Mouse (Mus musculus): Measurements from ENCODE around the gene Tmprss5. TPM values are rescaled to one million over a fixed set of nuclear protein-coding genes. Genes with fewer than 3 reads are reported as not detected.

Tmprss5 gene
- polyA plus RNA-seq, 1 experiment: 0.85 TPM

GRCm38 (mm10) chr9:49076847-49077246 lies 4.2 kb upstream of the Tmprss5 start:
- Histone ChIP-seq H3K4me3 (ENCODE audit: low read depth, low read length) (no peak overlapping the region), H3K4me1 (ENCODE audit: control insufficient read depth, insufficient read depth, low read length) (no peaks in the 10 kb centered on the region), H3K9ac (ENCODE audit: low read depth, poor library complexity, severe bottlenecking) (no peak overlapping the region), H3K9me3 (replicated peaks; ENCODE audit: control insufficient read depth, insufficient read depth, low read length, poor library complexity, severe bottlenecking) (no peaks in the 10 kb centered on the region), H3K27ac (ENCODE audit: insufficient read depth, low read length) (no peak overlapping the region), H3K36me3 (ENCODE audit: control insufficient read depth, insufficient read depth, low read length, poor library complexity, severe bottlenecking) (peaks cover 35% of the 10 kb centered on the region), H3K27me3 (ENCODE audit: control insufficient read depth, insufficient read depth, low read length, poor library complexity, severe bottlenecking) (no peaks in the 10 kb centered on the region)
- TF ChIP-seq EP300 (IDR thresholded peaks at IDR 0.05; ENCODE audit: insufficient read depth, low read depth, low read length): no peak
- TF ChIP-seq POLR2A (IDR thresholded peaks at IDR 0.05; ENCODE audit: insufficient read depth, low read length): no peak
- no peak for TF ChIP-seq CTCF (IDR thresholded peaks at IDR 0.05; ENCODE audit: low read depth, low read length)

DNA sequence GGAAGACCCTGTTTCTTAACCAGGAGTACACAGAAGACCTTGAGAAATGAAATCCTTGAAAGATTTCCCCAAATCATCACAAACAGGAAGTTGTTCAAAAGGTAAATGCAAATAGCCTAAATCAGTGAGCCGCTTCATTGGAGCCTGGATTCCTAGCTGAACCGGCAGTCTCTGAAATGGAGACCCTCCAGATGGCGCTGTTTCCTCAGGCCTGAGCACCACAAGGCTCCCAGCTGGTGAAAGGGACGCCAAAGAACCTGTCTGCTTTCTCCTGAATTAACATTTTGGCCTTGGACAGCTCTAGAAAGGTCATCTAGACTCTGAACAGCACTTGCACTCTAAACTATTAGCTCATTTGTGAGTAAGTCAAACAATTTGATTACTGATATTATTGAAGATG lies 501 bp downstream of the Tmprss5 start:
- H3K4me1 ChIP-seq (ENCODE audit: control insufficient read depth, insufficient read depth, low read length): peaks cover 2% of the 10 kb centered on the region
- peak overlapping the region; percentile 30; the same call in 1 of the 2 replicates for H3K27ac ChIP-seq (ENCODE audit: insufficient read depth, low read length)
- no peaks in the 10 kb centered on the region for H3K27me3 ChIP-seq (ENCODE audit: control insufficient read depth, insufficient read depth, low read length, poor library complexity, severe bottlenecking)
- H3K9ac ChIP-seq (ENCODE audit: low read depth, poor library complexity, severe bottlenecking): no peak overlapping the region
- peaks cover 16% of the 10 kb centered on the region for H3K36me3 ChIP-seq (ENCODE audit: control insufficient read depth, insufficient read depth, low read length, poor library complexity, severe bottlenecking)
- peak; percentile 70; the same call in 1 of the 2 replicates for TF ChIP-seq EP300 (IDR thresholded peaks at IDR 0.05; ENCODE audit: insufficient read depth, low read depth, low read length)
- TF ChIP-seq CTCF (IDR thresholded peaks at IDR 0.05; ENCODE audit: low read depth, low read length): peak; percentile 93
- no peak for TF ChIP-seq POLR2A (IDR thresholded peaks at IDR 0.05; ENCODE audit: insufficient read depth, low read length)
- H3K4me3 ChIP-seq (ENCODE audit: low read depth, low read length): no peak overlapping the region
- H3K9me3 ChIP-seq (replicated peaks; ENCODE audit: control insufficient read depth, insufficient read depth, low read length, poor library complexity, severe bottlenecking): no peaks in the 10 kb centered on the region

- H3K9me3 ChIP-seq (replicated peaks; ENCODE audit: control insufficient read depth, insufficient read depth, low read length, poor library complexity, severe bottlenecking): no peaks in the 10 kb centered on the region
- no peaks in the 10 kb centered on the region for H3K27me3 ChIP-seq (ENCODE audit: control insufficient read depth, insufficient read depth, low read length, poor library complexity, severe bottlenecking)
- H3K4me3 ChIP-seq (ENCODE audit: low read depth, low read length): no peak overlapping the region
- TF ChIP-seq CTCF (IDR thresholded peaks at IDR 0.05; ENCODE audit: low read depth, low read length) (no peak), POLR2A (IDR thresholded peaks at IDR 0.05; ENCODE audit: insufficient read depth, low read length) (no peak), EP300 (IDR thresholded peaks at IDR 0.05; ENCODE audit: insufficient read depth, low read depth, low read length) (no peak)
- H3K36me3 ChIP-seq (ENCODE audit: control insufficient read depth, insufficient read depth, low read length, poor library complexity, severe bottlenecking): no peaks in the 10 kb centered on the region
- peaks cover 2% of the 10 kb centered on the region for H3K4me1 ChIP-seq (ENCODE audit: control insufficient read depth, insufficient read depth, low read length)
- H3K9ac ChIP-seq (ENCODE audit: low read depth, poor library complexity, severe bottlenecking): no peak overlapping the region
- no peak overlapping the region for H3K27ac ChIP-seq (ENCODE audit: insufficient read depth, low read length)
Measured at GRCm38 (mm10) chr9:49087317-49087716, 6.3 kb downstream of the Tmprss5 start.

DNA sequence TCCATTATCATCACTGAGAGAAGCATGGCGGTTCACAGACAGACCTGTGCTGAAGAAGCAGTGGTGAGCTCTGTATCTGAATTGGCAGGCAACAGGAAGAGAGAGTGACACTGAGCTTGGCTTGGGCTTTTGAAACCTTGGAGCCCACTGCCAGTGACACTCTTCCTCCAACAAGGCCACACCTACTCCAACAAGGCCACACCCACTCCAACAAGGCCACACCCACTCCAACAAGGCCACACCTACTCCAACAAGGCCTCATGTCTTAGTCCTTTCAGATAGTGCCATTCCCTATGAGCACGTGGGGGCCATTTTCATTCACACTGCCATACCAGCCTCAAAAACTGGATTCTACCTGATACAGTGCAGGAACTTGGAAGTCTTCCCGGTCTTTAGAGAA lies 17.8 kb downstream of the Tmprss5 start:
- no peak for TF ChIP-seq CTCF (IDR thresholded peaks at IDR 0.05; ENCODE audit: low read depth, low read length)
- TF ChIP-seq EP300 (IDR thresholded peaks at IDR 0.05; ENCODE audit: insufficient read depth, low read depth, low read length): no peak
- no peak for TF ChIP-seq POLR2A (IDR thresholded peaks at IDR 0.05; ENCODE audit: insufficient read depth, low read length)
- Histone ChIP-seq H3K9me3 (replicated peaks; ENCODE audit: control insufficient read depth, insufficient read depth, low read length, poor library complexity, severe bottlenecking) (no peaks in the 10 kb centered on the region), H3K36me3 (ENCODE audit: control insufficient read depth, insufficient read depth, low read length, poor library complexity, severe bottlenecking) (no peaks in the 10 kb centered on the region), H3K4me3 (ENCODE audit: low read depth, low read length) (no peak overlapping the region), H3K27ac (ENCODE audit: insufficient read depth, low read length) (no peak overlapping the region), H3K4me1 (ENCODE audit: control insufficient read depth, insufficient read depth, low read length) (no peaks in the 10 kb centered on the region), H3K27me3 (ENCODE audit: control insufficient read depth, insufficient read depth, low read length, poor library complexity, severe bottlenecking) (no peaks in the 10 kb centered on the region), H3K9ac (ENCODE audit: low read depth, poor library complexity, severe bottlenecking) (no peak overlapping the region)

DNA sequence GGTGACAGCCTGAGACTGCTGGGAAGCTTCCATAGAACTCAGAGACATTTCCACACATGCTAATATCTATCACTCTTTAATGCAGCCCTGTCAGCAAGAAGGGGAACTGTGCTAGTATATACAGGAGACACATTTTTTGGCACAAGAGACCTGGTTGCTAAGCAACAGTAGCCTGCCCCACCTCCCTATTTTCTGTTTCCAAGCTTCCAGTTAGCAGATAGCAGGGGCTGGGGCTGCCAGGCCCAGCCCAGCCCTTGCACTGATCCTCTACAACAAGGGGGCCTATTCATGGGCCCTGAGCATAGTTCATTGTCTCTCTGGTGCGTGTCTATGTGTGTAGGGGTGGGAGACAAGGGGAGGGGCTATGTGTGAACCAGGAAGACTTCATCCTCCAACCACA lies 21.3 kb downstream of the Tmprss5 start:
- TF ChIP-seq POLR2A (IDR thresholded peaks at IDR 0.05; ENCODE audit: insufficient read depth, low read length) (no peak), CTCF (IDR thresholded peaks at IDR 0.05; ENCODE audit: low read depth, low read length) (no peak), EP300 (IDR thresholded peaks at IDR 0.05; ENCODE audit: insufficient read depth, low read depth, low read length) (no peak)
- H3K9ac ChIP-seq (ENCODE audit: low read depth, poor library complexity, severe bottlenecking): no peak overlapping the region

GRCm38 (mm10) chr9:49109101-49109500 lies 28.0 kb downstream of the Tmprss5 start:
- peak overlapping the region; percentile 98 for H3K27ac ChIP-seq (ENCODE audit: insufficient read depth, low read length)
- no peaks in the 10 kb centered on the region for H3K9me3 ChIP-seq (replicated peaks; ENCODE audit: control insufficient read depth, insufficient read depth, low read length, poor library complexity, severe bottlenecking)
- H3K4me3 ChIP-seq (ENCODE audit: low read depth, low read length): peak overlapping the region; percentile 22
- H3K4me1 ChIP-seq (ENCODE audit: control insufficient read depth, insufficient read depth, low read length): peaks cover 13% of the 10 kb centered on the region
- H3K9ac ChIP-seq (ENCODE audit: low read depth, poor library complexity, severe bottlenecking): no peak overlapping the region
- TF ChIP-seq EP300 (IDR thresholded peaks at IDR 0.05; ENCODE audit: insufficient read depth, low read depth, low read length) (no peak), POLR2A (IDR thresholded peaks at IDR 0.05; ENCODE audit: insufficient read depth, low read length) (no peak), CTCF (IDR thresholded peaks at IDR 0.05; ENCODE audit: low read depth, low read length) (no peak)
- no peaks in the 10 kb centered on the region for H3K36me3 ChIP-seq (ENCODE audit: control insufficient read depth, insufficient read depth, low read length, poor library complexity, severe bottlenecking)
- no peaks in the 10 kb centered on the region for H3K27me3 ChIP-seq (ENCODE audit: control insufficient read depth, insufficient read depth, low read length, poor library complexity, severe bottlenecking)

More for the DNA sequence above, 21.3 kb downstream of the Tmprss5 start:
- no peaks in the 10 kb centered on the region for H3K4me1 ChIP-seq (ENCODE audit: control insufficient read depth, insufficient read depth, low read length)
- H3K27me3 ChIP-seq (ENCODE audit: control insufficient read depth, insufficient read depth, low read length, poor library complexity, severe bottlenecking): no peaks in the 10 kb centered on the region
- no peaks in the 10 kb centered on the region for H3K9me3 ChIP-seq (replicated peaks; ENCODE audit: control insufficient read depth, insufficient read depth, low read length, poor library complexity, severe bottlenecking)
- H3K27ac ChIP-seq (ENCODE audit: insufficient read depth, low read length): no peak overlapping the region
- H3K36me3 ChIP-seq (ENCODE audit: control insufficient read depth, insufficient read depth, low read length, poor library complexity, severe bottlenecking): no peaks in the 10 kb centered on the region
- H3K4me3 ChIP-seq (ENCODE audit: low read depth, low read length): no peak overlapping the region

Measured in ES-Bruce4 (cell line).